Mouse (Mus musculus) cerebellum, adult 2 months (tissue): ENCODE results near the gene Cabin1.

Source experiments
- CTCF ChIP-seq: fragments of 200-500 bp; IDR thresholded peaks from 2 replicates; pipeline ENCODE4 v1.5.1; 2011; ENCODE audit warnings: low read depth, mild to moderate bottlenecking, control low read depth, low read length, moderate library complexity, borderline replicate concordance; ENCODE audit not compliant: insufficient read depth
- POLR2A ChIP-seq: fragments of 200-500 bp; IDR thresholded peaks from 2 replicates; pipeline ENCODE4 v1.6.1; 2011; ENCODE audit warnings: low read length, control low read depth, borderline replicate concordance; ENCODE audit not compliant: insufficient read depth

DNA sequence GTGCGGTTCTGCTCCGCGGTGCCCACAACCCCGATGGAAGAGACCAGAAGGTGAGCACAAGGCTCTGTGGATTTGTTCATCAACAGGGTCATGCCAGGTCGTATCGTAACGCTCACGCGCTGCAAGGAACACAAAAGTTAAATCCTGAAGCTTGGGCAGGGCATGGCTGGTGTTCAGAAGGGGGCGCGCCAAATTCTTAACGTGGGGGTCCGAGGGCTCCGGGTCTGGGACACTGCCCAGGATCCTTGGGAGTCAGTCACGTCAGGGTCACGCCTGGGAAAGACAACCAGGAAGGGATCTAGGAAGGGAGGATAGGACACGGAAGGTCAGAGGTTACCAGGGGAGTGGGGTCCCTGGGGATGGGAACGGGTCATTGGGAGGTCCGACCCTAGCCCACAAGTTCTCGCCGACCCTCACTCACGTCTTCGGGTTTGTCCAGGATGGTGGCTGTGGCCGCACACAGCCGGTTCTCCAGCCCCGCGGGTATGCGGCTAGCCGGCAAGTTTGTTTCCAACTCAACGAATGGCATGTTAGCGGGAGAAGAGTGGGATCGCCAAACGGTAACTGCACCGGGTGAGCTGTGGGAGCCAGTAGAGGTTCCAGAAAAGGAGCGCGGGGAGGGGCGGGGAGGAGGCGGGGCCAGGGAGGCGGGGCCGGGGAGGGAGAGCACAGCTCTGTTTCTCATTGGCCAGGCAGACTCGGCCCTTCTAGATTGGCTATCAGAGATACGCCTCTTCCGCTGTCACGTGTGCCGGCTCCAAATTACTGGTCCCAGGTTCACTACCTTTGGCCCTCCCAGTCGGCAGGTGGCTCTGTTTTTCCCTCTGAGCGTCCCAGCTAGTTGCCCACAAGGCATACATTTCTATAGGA, 8.9 kb upstream of the Cabin1 start, which contains the start of gene Ddt:
- TF ChIP-seq CTCF (peak; percentile 50; the same call in 1 of the 2 replicates), POLR2A (peak; percentile 72; the same call in 1 of the 2 replicates)
